Mouse (Mus musculus) neural tube, embryonic 10.5 days (tissue): Measurements from ENCODE around the gene Mknk1.

Experiments used
- DNase-seq: peaks from one replicate; pipeline ENCODE4 v3.0.0-alpha.2; 2017; ENCODE audit warnings: low spot score; ENCODE audit errors: extremely low spot score

Mknk1 gene

GRCm38 (mm10) chr4:115846656-115847055 is 7.7 kb downstream of the Mknk1 start:
- no peak for DNase-seq

- DNase-seq, result no peak
These were observed 8.4 kb downstream of the Mknk1 start for GRCm38 (mm10) chr4:115847377-115847776.

GRCm38 (mm10) chr4:115848083-115848482 is 9.1 kb downstream of the Mknk1 start:
- DNase-seq, result no peak

- DNase-seq, result no peak
These were observed 10.1 kb downstream of the Mknk1 start for GRCm38 (mm10) chr4:115848990-115849677.

- DNase-seq, result no peak
These were observed 11.1 kb downstream of the Mknk1 start for GRCm38 (mm10) chr4:115850111-115850510.

- DNase-seq, result no peak
These were observed 11.6 kb downstream of the Mknk1 start for GRCm38 (mm10) chr4:115850631-115851030.

GRCm38 (mm10) chr4:115851569-115851968 is 12.6 kb downstream of the Mknk1 start:
- DNase-seq, result no peak

- DNase-seq, result no peak
These were observed 16.1 kb downstream of the Mknk1 start for GRCm38 (mm10) chr4:115855100-115855499.

GRCm38 (mm10) chr4:115855609-115856008 is 16.6 kb downstream of the Mknk1 start:
- no peak for DNase-seq

- no peak for DNase-seq
These were observed 17.3 kb downstream of the Mknk1 start for GRCm38 (mm10) chr4:115856282-115856681.

- DNase-seq, result no peak
These were observed 18.4 kb downstream of the Mknk1 start for GRCm38 (mm10) chr4:115857293-115857883.

GRCm38 (mm10) chr4:115863352-115863751 is 24.4 kb downstream of the Mknk1 start:
- DNase-seq, result no peak

GRCm38 (mm10) chr4:115863880-115864279 is 24.9 kb downstream of the Mknk1 start:
- DNase-seq, result no peak

GRCm38 (mm10) chr4:115869512-115870210 is 30.7 kb downstream of the Mknk1 start:
- DNase-seq, result no peak

GRCm38 (mm10) chr4:115873231-115873630 is 34.2 kb downstream of the Mknk1 start:
- DNase-seq, result no peak

GRCm38 (mm10) chr4:115878216-115878678 is 39.2 kb downstream of the Mknk1 start:
- peak; percentile 66 for DNase-seq

GRCm38 (mm10) chr4:115878828-115879227 is 39.8 kb downstream of the Mknk1 start:
- DNase-seq, result no peak

GRCm38 (mm10) chr4:115881183-115881582 is 42.2 kb downstream of the Mknk1 start:
- peak; percentile 52 for DNase-seq

- no peak for DNase-seq
These were observed 43.2 kb downstream of the Mknk1 start for GRCm38 (mm10) chr4:115882195-115882594.

GRCm38 (mm10) chr4:115884022-115884421 is 45.0 kb downstream of the Mknk1 start, which contains the start of gene Kncn:
Kncn (plus strand) TSS chr4:115884400.
- no peak for DNase-seq

- DNase-seq, result no peak
These were observed 46.8 kb downstream of the Mknk1 start for GRCm38 (mm10) chr4:115885846-115886245.

GRCm38 (mm10) chr4:115886875-115887274 is 47.9 kb downstream of the Mknk1 start:
- DNase-seq, result no peak
